Mouse (Mus musculus) hematopoietic stem cell, adult 5-6 weeks (primary cell): Measurements from ENCODE around the gene Aasdh. TPM values are rescaled to one million over a fixed set of nuclear protein-coding genes. Genes with fewer than 3 reads are reported as not detected.

Experiments used
- ATAC-seq, 2 experiments: fragments of 125-278 bp in 1 of 2; replicated peaks in 1 of 2; 2 replicates each; pipeline ENCODE4 v1.8.0; 2016 to 2017; ENCODE audit warnings: inconsistent platforms in 2 of 2, mild to moderate bottlenecking in 2 of 2, moderate number of reproducible peaks in 2 of 2, low read depth in 1 of 2, moderate TSS enrichment in 1 of 2; ENCODE audit not compliant: low FRiP score in 2 of 2, poor library complexity in 2 of 2, severe bottlenecking in 2 of 2, insufficient read depth in 1 of 2, low TSS enrichment in 1 of 2
- total RNA-seq: library from RNA; stranded (forward); fragments of 172-1452, 232-1000 nt; gene quantifications from 2 replicates; pipeline ENCODE4 v1.2.3, GENCODE M21; 2017

Gene Aasdh
- total RNA-seq: 16.7 and 55.0 TPM in 2 replicates

DNA sequence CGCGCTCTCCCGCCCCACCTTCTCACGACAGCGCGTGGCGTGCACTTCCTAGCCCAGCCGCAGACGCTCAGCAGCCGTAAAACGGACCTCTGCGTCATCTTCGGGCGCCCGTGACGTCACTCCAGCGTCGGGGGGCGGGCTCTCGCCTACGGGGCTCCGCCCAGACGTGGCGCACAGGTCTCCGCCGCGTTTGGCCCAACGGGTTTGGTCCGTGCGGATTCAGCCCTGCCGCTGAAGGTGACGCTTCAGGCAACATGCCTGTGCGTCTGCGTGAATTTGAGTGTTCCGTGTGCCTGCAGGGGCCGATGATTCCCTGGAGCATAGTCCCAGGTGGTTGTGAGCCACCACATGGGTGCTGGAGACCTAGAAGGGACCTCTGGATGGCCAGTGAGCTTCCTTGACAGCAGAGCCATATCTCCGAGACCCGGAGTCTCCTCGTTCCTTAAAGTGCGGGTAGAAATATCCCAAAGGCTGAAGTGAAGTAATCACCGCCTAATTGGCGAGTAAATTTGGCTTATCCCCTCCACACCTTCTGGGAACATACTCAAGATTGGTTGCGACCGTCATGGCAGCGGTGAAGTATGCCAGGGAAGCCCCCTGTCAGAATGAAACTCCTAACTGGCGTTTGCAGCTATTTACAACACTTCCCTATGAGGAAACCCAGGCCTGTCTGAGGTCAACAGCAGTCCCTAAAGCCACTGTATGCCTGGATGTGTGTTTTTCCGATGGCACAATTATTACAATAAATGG is at the start of gene Aasdh:
Gene Aasdh (minus strand): TSS at position 110 of the 750 bp plus-strand sequence.
- ATAC-seq: peak; percentile 89 to 94

DNA sequence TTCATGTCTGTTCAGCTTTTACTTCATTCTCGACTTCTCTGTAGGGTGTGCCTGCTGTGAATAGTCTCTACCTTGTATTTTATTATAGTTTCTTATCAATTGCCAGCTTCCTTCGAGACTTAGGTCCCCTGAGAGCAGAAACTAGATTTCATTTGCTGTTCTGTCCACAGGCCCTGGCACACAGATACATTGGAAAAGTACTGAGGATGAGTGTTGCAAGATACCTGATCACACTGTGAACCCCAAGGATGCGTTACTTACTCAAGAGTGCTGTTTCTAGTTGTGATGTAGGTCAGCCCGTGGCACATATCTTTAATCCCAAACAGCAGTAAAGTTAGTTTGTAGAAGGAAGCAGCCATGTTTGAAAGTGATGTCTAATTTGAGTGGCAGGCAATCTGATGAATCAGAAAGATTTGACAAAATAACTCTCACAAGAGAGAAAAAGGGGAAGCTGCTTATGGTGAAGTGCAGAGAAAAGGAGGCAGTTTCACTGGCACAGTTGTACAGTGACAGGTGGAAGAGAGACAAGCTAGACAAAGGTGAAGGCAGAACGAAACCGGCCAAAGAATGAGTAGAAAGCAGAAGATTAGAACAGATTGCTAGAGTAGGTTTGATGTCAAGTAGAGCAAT is 49.1 kb upstream of the Aasdh start:
- ATAC-seq: no peak

DNA sequence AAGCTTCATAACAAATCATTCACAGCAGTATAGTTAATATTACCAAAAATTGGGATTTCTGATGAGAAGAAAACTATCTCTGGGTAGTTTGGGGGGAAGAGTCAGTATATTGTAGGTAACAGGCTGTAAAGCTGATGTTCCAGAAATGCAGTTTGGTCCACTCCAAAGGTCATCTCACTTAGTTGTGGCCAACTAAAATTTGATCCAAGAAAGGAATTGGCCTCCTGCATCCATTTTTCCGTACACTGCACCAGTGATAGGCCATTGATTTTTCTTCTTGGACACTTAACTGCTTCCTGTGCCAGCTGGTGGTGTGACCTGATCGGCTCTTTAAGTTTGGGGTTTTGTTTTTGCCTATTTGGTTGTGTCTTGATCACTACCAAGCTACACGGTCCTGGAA is 48.5 kb upstream of the Aasdh start:
- no peak for ATAC-seq

DNA sequence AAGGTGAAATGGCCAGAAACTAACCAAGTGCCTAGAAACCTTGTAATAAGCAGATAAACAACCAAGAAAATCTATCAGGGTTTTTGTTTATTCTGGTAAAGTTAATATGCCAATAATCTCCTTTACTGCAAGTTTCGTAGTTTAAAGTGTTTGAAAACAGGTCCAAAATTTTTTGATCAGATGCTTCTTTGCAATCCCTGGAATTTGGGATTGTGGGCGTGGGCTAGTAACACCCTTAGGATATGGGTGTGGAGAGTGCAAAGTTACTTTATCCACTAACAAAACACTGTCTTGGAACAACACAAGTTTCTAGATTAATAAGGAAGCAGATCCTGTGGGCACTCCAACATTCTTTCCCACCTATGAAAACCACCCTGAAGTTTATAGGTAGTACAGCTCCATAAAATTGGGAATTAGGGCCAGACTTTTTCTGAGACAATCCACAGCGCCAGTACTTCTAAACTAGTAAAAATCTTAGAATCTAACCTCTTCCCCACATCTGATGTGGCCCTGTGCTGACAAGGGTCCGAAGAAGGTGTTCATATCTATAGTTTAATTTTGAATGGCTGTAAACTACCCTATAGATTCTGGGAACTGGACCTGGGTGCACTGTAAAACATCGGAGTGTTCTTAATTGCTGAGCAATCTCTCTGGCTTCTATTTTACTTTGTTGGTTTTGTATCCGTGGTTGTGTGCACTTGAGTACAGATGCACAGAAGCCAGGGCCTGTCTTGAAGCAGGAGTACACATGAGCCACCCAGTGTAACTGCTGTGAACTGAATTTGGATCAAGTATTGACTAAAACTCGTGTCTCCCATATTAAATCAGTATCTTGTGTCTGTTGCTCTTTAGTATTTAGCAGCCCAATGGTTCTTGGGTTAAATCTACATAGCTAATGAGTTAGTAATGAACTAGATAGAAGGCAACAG is 47.1 kb upstream of the Aasdh start:
- no peak for ATAC-seq

DNA sequence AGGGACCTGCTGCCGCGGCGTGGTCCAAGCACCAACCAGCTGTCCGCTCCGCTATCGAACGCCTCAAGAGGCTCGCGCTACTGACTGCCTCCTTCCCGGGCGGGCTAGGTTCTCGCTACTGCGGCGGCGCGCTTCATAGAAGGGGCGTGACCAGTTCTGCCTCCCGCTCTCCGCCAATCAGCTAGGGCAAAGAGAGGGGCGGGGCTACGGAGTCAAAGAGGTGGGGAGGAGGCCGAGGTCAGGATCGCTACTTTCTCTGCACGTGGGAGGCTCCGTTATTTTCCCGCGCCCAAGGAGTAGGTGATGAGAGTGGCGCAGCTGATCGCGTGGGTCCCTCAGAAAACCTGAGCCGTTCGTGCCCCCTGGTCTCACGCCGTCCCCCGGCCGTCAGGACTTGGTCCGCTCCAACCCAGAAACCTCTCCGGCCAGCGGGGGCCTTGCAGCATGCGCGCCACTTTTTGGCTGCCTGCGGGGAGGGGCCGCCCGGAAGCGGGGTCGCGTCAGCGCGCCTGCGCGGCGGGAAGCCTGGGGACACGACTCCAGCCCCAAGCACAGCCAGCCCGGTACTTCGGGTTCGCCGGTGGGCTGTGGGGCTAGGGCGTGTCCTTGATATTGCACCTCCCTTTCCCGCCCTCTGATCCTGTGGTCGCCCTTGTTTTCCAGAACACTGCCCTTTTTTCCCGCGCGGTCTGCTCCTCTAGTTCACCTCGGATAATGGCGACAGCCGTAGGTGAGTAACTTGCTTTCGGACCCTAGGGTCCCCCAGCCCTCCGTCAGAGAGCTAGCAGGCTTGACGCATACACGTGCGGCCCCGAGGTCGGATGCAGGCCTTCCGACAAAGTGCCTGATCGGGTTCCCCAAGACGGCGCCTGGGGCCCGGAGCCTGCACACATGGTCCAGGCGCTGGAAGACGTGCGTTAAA is 46.1 kb upstream of the Aasdh start, which contains the start of the genes Paics and Ppat:
Gene Paics (plus strand): TSS at position 202 of the 922 bp plus-strand sequence.
Gene Ppat (minus strand): TSS at position 473 of the 922 bp plus-strand sequence.
- ATAC-seq: peak; percentile 85 to 94

DNA sequence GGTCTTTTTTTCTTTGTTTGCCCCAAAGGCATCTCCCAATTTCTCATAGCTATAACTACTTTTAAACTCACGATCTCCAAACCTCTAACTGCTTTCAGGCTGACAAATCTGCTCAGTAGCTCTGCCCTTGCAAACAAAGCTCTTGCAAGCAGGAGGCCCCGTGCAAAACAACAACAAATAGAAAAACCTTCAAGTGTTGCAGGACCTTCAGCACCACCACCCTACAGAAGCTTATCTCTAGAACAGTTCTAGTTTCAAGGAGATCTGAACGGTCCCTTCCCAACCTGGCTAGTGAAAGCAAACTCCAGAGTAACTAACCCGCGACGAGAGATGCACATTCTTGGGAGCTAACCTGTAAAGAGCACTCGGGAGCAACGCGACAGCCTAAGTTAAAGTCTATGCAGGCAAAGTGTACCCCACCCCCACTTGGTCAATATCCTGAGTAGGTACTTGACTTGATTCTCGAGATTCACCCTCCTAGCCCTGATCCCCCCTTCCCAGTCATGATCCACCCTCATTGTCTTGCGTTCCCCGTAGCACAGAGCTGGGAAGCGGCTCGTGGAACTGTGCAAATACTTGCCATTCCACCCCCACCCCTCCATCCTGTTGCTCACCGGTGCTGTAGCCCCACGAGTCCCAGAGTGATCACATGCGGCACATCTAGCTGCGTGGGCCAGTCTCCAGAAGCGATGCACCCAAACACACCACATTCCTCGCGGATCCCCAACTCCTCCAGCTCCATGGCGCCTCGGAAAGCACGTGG is 45.2 kb upstream of the Aasdh start:
- no peak for ATAC-seq

DNA sequence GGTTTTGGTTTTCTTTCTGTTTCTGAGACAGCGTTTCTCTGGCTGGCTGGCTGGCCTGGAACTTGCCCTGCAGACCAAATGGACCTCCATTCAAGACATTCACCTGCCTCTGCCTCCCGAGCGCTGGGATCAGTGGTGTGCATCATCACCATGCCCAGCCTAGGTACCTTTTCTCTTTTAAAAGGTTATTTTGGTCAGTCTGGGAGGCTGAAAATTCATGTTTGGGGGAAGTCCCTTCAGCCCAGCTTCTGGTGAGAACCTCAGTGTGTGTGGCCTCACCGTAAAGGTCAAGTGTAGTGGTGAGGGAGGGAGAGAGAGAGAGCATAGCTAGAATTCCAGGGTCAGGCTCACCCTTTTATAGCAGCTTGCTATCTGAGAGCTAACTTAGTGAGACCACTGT is 42.4 kb upstream of the Aasdh start:
- ATAC-seq: no peak

DNA sequence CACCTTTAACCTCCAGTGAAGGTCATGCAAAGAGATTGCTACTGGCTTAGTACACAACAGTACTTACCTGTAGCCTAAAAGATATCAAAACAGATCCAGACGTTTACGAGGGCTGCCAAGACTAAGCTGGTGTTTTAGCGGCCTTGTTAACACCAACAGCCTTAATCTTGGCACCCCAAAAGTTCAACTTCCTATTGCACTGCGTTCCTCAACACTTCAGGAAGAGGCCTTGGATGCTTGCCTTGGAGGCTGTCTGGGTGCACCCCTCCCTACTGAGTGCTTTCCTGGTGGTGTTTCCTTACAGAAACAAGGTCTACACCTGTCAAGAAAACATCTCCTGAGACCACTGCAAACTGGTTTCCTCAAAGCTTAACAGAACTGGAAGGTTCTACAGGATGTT is 41.8 kb upstream of the Aasdh start:
- no peak for ATAC-seq

DNA sequence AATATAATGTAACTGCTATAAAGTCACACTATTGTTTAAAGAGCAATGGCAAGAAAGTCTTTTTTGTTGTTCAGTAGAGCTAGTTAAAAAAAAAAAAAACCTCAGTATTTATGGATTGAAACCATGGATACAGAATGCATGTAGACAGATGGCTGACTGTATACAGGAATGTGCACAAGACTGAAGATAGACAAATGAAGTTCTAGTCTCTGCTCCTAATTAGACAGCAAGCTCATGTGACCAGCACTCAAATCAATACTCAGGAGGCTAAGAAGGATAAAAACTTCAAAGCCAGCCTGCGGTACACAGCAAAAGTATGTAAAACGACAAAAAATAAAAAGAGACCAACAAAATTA is 40.3 kb upstream of the Aasdh start:
- ATAC-seq: no peak

DNA sequence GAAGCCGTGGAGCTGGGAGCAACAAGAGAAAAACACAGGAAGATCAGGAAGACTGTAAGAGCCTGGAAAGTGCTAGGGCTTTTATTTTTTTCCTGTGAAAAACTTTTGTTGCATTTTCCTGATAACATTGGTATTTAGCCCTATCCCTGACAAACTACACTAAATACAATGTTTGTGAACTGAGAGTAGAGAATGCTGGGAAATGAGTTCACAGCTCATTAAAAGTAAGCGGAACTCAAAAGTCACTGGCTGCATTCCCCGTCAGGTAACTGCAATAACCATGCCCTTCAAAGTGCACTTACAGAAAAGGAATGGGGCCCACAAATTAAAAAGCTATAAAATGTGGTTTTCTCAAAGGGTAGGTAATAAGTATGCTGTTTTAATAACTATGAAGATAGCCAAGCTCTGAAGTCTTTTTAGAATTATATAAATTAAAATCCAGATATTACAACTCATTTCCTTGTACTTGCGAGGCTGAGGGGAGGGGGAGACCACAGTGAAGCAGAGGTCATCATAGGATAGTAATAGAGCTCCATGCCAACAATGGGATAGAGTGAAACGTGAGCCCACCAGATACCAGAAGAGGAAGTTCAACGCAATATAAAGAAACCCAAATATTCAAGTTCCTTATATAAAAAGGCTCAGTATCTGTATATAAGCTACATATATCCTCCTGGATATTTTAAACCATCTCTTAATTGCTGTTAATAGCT is 39.8 kb upstream of the Aasdh start:
- no peak for ATAC-seq

DNA sequence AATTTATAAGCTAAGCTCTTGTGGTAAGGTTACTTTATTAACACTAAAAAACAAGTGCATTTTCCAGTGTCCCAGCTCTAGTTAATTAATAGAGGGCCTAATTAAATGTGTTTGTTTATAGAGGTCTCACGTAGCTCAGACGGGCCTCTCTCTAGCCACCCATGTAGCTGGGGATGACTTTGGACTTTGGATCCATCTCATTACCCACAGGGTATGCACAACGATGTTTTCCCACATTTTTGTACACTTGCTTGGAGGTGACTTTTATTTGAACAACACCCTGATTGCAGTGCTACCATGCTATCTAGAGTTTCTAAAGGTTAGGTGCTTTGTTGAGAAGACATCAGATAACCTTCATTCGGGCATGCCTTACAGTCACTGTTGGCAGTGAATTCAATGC is 37.2 kb upstream of the Aasdh start:
- ATAC-seq: no peak

DNA sequence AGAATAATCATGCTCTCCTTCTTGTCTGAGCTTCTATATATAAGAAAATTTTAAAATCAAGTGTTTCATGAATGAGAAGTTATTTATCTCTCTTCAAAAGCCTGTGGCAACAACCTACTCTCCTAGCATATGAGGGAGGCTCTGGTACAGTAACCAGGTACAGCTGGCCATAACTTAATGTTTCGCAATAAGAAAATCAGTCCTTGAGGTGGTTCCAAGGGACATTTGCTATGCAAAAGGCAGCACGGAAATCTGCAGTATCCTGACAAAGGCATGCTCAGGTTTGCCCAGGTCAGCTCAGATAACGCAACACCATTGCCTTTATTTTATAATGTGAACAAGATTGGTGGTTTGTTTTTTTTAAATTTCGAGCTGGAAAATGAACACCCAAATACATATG is 36.7 kb upstream of the Aasdh start:
- no peak for ATAC-seq

DNA sequence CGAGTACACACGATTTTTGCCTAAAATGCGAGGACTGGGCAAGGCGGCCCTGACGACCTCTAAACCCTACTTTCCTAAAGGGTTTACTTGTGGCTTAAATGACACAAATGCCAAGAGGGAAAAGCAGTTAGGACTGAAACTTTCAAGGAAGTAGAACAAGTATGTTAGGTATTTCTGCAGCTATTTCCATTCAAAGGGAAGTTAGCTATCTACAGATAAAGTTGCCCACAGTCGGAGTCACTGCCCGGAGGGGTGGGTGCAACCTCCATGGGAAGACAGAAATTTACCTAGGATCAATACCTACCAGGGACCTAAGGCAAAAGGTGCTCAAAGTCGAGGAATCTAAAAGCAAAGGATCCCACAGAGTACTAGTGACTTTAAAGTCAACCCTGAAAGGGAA is 34.4 kb upstream of the Aasdh start:
- no peak for ATAC-seq

DNA sequence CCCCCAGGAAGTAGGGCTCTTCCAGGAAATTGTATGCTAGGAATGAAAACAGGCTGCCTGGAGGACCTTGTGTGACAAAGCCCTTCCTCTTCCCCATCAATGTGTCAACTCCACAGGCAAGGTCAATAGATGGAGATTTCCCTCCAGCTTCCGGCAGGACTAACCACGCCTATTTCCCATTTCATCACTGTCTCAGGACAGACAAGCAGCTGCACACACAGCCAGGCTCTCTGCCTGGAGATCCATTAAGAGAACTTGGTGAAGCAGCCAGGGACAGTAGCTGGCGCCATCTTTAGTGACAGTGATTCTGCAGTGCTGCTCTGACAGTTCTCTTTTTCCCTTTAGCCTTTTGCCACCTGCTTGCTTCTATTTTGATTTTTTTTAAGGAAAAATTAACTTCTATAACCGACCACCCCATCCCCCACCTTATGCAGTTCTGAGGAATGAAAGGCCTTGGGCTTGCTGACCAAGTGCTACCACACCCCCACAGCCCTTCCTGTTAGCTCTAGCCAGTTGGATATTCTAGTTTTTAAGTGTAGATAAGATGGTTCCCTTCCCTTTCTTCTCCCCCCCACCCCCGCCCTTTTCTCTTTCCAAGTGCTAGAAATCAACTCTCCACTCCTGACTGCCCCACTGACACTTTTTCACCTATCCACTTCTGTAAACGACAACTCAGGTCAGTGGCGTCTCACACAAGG is 24.0 kb upstream of the Aasdh start:
- peak in 1 of 2 experiments; percentile 48; a peak in 1 of 4 replicates for ATAC-seq

DNA sequence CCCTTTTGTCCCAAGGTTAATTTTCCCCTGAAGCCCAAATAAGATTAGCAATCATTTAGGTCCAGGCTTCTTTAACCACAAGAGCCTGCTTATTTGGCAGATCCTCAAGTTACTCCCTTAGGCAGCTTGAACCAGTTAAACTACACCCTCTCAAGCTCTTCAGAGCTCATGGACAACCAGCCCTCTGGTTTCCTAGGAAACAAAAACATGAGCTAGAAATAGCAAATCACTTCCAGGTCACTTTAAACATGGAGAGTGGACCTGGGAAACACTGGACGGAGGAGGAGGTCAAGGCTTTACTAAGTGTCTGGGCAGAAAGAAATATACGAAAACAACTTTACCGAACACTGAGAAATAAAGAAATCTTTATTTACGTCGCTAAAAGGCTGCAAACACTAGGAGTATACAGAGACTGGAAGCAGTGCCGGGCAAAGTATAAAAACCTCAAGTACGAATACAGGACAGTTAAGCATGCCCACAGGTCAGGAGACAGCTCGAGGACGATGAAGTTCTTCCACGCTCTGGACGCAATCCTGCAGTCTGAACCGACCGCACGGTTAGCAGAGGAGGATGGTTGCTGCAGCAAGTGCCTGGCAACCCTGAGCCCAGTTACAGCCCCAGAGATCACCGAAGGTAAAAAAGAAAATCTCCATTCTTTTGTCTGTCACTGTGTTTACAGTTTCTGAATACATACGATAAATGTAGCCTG is 23.0 kb upstream of the Aasdh start:
- no peak for ATAC-seq
